Mouse (Mus musculus) lung, postnatal 36 days (tissue): ENCODE measurements around the gene Prdm2.

Source experiments
- DNase-seq: peaks from one replicate; pipeline ENCODE4 v3.0.0; 2022; ENCODE audit warnings: mixed read lengths

The Prdm2 gene

DNA sequence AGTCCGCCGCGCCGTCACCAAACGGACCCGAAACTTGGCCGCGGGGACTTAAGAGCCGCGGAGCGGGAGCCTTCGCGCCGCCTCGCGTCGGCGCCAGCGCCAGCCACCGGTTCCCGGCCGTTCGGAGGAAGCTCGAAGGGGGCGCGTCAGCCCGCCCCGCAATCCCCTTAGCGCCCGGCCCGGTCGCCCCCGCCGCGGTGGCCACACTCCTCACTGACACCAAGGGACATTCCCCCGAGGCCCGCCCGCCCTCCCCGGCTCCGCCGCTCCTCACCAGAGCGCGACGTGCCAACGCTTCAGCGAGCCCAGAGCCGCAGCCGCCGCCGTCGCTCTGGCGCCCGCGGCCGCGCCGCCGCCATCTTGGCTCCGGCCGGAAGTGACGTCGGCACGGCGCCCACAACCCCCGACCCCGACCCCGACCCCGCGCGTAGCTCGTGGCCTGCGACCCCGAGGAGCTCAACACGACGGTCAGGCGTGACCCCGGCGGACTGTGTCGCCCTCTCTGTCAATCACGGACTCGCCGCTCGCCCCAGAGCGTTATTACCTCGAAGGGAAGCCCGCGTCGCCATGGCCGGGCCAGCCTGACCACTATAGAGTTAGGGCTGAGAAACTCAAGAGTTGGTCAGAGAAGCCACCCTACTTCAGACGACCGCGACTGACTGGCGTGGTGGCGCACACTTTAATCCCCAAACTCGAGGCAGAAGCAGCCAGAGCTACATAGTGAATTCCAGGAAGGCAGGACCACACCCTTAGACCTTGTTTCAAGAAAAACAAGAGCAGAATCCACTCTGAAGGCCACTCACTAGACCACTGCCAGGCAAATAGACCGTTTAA is at the start of gene Prdm2:
TSS of gene Prdm2 (minus strand) at position 655 of the 834 bp plus-strand sequence.
- DNase-seq: peak; percentile 54

DNA sequence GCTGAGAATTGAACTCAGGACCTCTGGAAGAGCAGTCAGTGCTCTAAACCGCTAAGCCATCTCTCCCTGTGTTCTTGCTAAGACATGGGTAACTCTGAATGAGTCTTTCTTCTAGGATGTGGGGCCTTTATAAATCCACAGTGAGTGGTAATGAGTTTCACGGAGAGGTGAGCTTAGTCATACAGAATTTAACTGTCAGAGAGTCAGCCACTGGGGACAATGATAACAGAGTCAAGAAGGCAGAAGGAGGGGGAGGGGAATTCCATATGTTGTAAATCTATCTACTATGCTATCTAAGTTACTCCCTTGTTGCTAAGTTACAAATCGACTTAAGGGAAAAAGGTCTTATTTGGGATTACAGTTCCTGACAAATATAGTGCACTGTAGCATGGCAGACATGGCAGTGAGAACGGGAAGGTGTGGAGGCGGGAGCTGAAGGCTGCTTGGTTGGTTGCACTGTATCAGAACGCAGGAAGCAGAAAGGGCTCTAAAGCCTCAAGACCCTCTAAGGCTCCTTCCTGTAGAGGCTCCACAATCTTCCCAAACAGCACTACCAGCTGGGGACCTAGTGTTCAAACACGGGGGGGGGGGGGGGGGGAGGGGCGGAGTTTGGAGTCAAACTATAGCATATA is 47.0 kb upstream of the Prdm2 start:
- DNase-seq: no peak

DNA sequence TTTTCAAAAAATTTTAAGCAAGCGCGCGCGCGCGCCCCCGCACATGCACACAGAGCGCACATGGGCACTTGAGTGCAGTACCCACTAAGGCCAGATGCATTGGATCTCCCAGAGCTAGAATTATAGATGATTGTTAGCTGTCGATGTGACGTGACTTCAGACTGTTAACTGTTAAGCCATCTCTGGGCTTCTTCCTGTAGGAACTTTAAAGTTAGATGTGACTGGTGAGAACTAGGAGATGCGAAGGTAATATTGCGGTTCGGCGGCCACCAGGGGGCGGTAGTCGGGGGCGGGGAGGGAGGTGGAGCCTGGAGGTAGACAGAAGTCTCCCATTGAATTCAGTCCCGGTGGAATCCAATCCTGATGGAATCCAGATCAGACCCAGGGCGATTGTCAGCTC is 45.7 kb upstream of the Prdm2 start:
- DNase-seq: peak; percentile 30

DNA sequence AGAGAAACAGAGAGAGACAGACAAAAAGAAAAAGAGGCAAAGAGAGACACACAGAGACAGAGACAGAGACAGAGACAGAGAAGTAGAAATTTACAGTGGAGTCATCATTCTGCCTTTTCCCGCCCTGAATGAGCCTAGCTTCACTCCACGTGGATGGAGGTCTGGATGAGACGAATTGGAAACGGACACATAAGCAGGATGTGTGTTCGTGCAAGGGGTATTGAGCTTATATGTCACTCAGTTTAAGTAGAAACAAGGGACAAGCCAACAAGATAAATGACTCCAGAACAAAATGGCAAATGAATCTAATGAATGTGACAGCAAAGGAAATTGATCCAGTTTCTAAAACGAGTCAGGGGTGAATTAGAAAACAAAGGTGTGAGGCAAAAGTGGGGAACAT is 45.2 kb upstream of the Prdm2 start:
- DNase-seq: no peak

DNA sequence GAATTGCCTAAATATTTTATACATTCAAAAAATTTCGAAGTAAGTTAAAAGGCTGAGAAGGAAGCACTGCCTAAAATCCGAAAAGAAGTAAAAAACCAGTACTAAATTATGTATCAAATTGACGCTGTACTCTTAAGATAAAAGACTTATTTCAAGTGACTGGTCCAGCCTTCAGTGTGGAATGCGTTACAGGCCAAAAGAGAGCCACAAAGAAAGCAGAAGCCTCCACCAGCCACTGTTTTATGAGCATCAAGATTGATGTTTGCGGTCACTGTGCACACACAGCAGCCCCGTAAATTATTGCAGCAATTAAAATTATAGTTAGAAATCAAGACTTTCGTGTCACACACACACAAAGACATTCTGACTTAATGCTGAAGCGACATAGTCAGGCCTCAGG is 42.7 kb upstream of the Prdm2 start:
- DNase-seq: no peak

DNA sequence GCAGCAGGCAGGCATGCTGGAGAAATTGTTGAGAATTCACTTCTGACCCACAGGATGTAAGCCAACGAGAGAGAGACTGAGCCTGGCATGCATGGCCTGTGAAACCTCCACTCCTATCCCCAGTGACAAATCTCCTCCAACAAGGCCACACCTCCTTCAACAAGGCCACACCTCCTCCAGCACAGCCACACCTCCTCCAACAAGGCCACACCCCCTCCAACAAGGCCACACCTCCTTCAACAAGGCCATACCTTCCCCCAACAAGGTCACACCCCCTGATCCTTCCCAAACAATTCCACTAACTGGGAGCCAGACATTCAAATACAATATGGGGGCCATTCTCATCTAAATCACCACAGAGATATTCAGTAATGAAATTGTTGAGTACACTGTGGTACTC is 40.6 kb upstream of the Prdm2 start:
- DNase-seq: no peak

DNA sequence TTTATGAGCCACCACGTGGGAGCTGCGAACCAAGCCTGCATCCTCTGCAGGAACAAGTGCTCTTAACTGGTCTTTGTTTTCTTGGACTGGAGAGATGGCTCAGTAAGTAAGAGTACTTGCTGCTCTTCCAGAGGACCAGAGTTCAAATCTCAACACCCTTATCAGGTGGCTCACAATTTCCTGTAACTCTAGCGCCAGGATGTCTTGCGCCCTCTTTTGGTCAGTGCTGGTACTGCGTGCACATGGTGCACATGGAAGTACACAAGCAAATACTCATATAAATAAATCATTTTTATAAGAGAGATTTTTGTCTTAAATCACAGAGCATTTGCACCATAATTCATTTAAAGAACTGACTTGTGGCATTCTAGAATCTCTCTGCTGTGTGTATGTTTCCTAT is 35.3 kb upstream of the Prdm2 start:
- DNase-seq: no peak

DNA sequence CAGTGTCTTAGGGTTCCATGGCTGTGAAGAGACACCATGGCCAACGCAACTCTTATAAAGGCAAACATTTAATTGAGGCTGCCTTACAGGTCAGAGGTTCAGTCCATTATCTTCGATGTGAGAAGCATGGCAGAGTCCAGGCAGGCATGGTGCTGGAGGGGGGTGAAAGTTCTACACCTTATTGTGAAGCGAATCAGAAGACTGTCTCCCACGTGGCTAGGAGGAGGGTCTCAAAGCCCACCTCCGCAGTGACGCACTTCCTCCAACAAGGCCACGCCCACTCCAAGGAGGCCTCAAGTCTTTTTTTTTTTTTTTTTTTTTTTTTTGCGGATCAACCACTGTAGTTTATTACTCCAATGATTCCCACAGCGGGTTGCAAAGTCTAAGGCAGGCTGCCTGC is 28.5 kb upstream of the Prdm2 start:
- DNase-seq: no peak

DNA sequence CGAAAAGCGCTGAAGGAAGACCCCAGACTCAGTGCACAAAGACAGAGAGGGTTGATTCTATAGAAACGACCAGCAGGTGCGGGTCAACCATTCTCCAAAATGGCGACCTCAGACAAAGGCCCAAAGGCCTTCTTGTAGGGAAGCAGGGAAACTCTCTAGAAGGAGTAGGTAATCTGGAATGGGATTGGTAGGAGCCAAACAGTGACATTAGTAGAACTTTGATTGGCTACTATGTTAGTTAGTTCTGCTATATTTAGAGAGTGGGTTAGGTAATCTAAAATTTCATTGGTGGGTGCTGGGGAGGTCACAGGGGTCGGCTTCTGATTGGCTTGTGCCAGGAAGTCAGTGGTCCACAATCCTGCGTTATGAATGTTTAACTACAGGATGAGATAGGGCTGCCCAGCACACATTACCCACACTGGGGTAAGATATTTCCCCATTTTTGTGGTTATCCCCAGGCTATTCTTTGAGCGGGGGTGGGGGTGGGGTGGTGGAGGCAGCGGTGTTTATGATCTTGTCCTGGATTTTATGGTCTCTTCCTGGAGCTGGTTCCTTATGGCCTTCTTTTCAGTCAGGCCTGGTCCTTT is 26.9 kb upstream of the Prdm2 start:
- no peak for DNase-seq

DNA sequence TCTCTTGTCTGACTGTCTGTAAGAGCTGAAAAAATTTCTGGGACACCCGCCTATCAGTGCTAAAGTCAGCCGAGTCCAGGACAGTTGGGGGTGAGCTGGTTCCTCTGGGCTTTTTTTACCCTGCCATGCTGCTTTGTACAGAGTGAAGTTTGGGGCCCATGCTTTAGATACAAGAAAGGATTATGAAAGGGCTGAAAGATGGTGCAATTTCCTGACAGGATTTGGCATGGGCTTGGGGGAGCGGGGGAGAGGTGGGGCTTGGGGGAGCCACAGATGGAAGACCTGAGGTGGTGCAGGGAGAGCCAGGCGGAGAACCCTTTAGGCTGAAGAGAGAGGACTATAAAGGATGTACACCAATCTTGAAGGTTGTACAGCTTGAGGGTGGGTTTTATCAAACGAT is 26.3 kb upstream of the Prdm2 start:
- DNase-seq: no peak

DNA sequence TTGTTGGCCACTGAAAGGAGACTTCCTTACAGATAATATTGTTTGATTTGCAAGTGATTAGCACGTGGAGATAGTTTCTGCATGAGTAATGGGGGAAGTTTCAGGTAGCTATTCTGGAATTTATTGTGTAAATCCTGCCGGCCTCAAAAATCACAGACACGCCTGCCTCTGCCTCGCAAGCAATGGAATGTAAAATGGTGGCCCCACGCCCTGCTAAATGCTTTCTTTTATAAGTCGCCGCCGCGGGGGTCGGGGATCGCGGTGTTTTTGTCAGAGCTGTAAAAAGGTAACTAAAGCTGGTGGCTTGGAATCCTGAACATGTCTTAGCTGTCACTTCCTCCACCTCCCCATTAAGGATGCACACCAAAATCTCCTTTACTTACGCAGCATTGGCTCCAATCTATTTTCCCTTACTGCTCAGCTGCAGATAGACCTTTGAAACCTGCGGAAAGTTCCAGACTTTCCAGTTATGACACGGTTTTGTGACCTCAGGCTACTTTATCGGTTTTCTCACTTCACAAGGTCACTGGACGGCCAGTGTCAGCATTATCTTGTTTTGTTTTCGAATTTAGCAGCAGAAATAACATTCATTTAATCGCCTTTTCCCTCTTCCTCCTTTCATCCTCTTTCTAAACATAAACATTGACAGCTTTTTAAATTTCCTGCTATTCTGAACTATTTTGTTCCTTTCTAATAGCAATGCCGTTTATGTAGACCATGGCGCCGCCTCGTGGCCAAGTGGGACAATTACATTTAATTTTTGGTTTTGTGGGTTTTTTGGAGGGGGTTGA is 25.6 kb upstream of the Prdm2 start:
- DNase-seq: peak; percentile 55

DNA sequence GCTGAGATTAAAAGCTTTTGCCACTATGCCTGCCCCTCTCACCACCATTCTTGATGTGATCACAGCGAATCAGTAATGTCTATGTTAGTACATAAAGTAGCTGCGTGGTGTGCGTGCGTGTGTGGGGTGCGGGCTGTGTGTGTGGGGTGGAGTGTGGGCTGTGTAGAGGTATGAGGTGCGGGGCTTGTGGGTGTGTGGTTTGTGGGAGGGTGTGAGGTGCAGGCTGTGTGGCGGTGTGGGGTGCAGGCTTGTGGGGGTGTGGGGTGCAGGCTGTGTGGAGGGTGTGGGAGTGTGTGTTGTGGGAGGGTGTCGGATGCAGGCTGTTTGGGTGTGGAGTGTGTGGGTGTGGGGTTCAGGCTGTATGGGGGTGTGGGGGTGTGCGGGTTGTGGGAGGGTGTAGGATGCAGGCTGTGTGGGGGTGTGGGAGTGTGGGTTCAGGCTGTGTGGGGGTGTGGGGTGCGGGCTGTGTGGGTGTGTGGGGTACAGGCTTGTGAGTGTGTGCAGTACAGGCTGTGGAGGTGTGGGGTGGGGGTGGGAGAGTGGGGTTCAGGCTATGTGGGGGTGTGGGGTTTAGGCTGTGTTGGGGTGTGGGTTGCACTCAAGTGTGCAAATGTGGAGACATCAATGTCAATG is 19.1 kb upstream of the Prdm2 start:
- no peak for DNase-seq

DNA sequence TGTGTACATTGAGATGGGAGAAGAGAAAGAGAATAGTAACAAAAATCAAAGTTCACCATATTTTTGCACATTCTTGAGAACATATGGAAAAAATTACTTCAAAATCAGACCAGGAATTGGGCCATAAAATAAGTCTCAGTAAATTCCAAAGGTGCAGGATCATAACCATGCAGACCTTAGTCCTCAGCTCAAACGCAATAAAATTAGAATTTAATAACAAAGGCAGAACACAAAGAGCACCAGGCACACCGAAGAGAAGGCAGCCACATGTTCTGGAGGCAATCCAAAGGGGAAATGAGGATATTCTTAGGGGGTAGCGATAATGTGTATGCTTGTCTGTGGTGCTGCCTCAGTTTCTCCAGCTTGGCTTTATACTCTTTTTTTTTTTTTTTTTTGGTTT is 18.3 kb upstream of the Prdm2 start:
- DNase-seq: no peak

DNA sequence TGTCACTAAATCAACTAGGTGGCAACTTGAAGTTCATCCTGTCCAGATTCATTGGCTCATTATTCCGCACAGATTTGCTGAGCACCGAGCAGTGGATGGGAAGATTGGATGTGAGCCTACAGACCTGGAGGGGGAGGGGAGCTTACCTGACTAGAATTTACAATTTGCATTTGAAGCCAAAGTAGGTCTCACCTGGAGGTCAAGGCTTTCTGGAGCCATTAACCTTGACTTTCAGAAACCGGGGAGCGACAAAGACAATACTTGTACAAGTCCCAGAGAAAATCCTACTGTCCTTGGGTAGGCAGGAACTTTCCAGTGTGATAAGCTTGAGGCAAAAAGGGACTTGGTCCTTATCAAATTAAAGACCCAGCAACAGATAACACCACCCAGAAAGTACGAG is 15.2 kb upstream of the Prdm2 start:
- DNase-seq: no peak

DNA sequence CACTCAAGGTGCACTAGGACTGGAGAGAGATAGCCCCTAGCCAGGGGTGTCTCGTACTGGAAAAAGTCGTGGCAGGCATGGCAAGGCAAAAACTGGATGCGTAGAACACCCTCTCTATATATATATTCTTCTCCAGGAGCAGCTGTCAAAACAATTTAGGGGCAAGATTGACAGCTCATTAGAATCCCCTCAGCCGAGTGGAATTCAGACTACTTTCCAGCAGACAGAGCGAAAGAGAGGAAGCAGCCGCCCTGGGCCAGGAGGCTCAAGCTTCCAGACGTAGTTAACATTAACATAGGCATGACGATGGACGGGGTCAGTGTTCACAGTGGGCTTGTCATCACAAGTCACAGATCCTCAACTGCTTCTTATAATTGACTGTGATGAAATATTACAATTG is 13.1 kb upstream of the Prdm2 start:
- no peak for DNase-seq

DNA sequence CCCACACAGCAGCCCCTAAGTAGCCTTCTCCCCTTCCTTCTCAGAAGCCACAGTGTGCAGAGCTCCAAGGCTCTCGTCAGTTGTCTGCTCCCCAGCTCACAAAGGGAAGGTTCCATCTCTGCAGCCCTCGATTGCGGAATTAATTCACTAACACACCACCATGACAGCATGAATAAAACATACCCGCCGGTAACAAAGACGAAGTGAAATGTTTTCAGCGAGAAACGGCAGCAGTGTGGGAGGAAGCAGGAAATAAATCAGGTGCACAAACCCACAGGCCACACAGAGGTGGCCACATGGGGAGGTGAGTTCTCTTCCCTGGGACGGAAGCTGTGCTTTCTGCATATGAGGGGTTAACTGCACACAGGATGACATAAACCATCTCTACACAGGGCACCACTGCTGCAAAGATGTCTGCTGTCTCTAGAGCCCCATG is 6.5 kb upstream of the Prdm2 start:
- no peak for DNase-seq

DNA sequence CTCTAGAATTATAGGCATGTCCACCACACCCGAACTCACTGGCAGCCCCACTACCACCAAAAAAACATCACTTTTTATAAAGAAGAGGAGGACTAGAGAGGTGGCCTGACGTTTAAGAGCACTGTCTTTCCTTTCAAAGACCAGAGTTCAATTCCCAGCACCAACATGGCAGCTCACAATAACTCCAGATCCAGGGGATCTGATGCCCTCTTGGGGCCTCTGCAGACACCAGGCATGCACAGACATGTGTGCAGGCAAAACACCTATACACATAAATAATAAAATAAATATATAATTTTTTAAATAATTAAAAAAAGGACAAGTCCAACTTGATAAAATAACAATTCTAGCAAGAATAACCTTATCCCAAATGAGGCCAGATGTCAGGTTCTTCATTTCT is 6.1 kb upstream of the Prdm2 start:
- DNase-seq: no peak

DNA sequence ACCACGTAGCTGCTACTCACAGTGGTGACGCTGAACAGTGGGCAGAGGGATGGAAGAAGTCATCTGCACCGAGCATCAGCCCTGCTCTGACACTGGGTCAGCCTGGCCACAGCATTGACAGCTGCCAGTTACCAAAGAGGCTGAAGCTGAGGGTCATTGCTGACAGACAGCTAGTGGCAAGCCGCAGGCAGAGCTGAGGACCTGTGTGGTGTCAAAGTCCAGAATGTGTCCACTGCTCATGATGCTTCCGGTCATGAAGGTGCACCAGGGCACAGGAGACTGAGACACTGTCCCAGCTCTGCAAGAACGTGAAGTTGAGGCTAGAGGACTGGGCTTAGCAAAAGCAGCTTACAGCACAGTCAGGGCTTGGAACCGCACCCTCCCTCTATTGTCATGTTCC is 4.4 kb upstream of the Prdm2 start:
- no peak for DNase-seq

DNA sequence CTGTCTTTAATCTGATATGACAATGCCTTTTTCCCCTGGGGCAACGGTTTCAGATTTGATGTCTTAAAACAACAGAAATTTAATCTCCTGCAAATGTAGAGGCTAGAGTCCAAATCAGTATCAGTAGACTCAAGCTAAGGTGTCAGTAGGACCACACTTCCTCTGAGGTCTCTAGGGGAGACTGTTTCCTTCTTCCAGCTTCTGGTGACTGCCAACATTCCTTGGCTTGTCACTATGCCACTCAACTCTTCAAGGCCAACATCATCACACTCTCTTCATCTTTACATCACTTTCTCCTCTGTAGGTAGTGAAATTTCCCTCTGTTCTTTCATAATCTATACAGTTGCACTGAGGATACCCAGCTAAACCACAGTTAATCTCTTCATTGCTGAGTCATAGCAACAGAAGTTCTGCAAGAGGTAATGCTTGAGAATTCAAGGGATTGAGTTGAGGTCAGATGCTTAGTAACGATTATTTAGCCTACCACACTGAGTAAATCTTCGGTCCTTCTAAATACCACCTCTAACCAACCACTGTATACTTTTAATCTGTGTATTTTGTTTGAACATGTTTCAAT is 1.5 kb upstream of the Prdm2 start:
- no peak for DNase-seq

DNA sequence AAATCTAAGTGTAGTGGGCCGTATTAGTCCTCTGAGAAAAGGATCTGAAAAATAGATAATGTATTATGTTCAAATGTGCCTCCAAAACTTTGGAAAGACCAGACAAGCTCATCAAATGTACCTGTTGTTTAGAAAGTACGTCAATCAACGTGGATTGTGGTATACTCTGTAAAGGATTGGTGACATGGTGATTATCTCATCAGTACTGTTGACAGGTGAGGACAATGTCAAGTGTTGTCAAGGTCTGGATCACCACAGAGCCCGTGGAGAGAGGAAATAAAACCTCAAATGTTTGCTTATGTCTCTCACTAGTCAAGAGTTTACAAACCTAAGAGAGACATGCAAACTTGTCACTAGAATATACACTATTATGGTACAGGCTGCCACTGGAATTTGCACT is 776 bp upstream of the Prdm2 start:
- no peak for DNase-seq

DNA sequence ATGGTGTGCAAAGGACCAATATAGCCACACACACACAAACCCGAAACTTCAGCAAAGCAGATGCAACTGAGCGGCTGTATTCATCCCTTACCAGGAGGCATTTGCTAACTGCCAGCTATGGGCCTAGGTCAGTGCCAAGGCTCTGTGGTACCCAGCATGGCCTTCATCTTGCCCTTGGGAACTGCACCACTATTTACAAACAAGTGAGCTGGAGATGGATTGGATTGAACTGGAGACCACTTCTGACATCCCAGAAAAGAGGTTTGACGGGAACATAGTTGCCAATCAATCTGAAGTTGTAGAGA is 332 bp upstream of the Prdm2 start:
- DNase-seq: no peak

DNA sequence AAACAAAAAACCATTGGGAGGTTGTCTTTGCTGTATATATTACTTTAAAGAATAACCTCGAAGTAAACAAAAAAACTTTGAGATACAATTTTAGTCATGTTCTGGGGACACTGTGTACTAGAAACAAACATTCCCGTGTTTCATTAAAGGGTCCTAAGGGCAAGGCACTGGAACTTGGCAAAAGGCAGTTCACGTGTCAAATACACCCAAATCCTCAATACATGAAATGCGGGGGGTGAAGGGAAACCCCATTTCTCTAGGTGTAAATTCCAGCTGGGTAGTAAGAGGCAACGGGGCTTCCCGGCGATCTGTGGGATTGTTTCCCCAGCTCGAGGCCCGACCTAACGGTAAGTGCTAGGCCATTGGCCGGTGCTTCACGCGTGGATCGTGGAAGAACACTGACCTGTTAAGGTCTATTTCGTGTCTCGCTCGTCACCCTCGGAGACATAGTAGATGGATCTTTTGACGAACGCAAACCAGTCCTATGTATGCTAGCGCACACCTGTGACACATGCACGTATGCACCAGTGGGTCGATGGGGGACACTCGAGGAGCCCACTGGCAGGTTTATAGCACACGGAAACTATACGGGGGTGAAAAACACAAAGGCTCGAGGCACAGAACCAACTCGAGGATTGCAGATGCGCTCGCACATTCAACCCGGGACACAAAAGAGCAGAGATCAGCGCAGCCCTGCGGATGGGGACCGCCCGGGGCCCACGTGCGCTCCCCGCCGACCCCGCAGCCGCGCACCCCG is 1.0 kb downstream of the Prdm2 start:
- DNase-seq: peak; percentile 36
